Mouse (Mus musculus): ENCODE data around the gene Apoa5. TPM values are rescaled to one million over a fixed set of nuclear protein-coding genes. Genes with fewer than 3 reads are reported as not detected.

Gene Apoa5
- polyA plus RNA-seq, 1 experiment from 2014 or later, result not detected

GRCm38 (mm10) chr9:46240526-46241153 lies 27.8 kb upstream of the Apoa5 start, which contains the start of gene Apoa4:
TSS of gene Apoa4 (plus strand) at chr9:46240696.
- Histone ChIP-seq H3K27ac (peak within 1 kb of the TSS; percentile 4; the same call in 1 of the 2 replicates), H3K36me3 (replicated peaks) (no peaks in the 10 kb centered on the region), H3K9me3 (no peaks in the 10 kb centered on the region), H3K4me1 (peaks cover 11% of the 10 kb centered on the region; the same call in 1 of the 2 replicates), H3K4me3 (no peak within 1 kb of the TSS), H3K27me3 (ENCODE audit: poor library complexity, severe bottlenecking) (0 out of 2 replicates have a peak, but pooled peaks cover 6% of the 10 kb centered on the region)
- DNase-seq (ENCODE audit: extremely low spot score, low spot score), result no peak
- WGBS, result 72% methylated on average over 7 of the region's 7 CpGs

DNA sequence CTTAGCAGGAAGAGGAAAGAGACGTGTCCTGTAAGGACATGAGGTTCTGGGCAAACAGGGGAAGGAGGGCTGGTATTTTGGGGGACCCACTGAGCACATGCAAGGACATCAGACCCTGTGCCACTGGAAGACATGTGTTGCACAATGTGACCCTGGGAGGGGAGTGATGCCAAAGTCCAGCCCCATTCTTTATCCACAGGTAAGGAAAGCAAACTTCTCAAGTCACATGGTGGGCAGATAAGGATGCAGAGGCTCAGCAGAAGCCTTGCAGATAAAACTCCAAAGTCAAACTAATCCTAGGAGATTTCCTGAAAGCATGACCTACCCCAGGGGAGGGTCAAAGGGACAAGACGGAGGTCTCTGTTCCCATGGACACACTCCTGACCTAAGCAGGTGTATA lies 26.6 kb upstream of the Apoa5 start:
- H3K9me3 ChIP-seq, result no peaks in the 10 kb centered on the region
- WGBS, result 80% methylated on average over 2 of the region's 2 CpGs
- no peak overlapping the region for H3K27ac ChIP-seq
- no peak for DNase-seq (ENCODE audit: extremely low spot score, low spot score)
- H3K4me3 ChIP-seq, result no peak overlapping the region
- 0 out of 2 replicates have a peak, but pooled peaks cover 6% of the 10 kb centered on the region for H3K27me3 ChIP-seq (ENCODE audit: poor library complexity, severe bottlenecking)
- H3K4me1 ChIP-seq, result peaks cover 9% of the 10 kb centered on the region; the same call in 1 of the 2 replicates
- H3K36me3 ChIP-seq (replicated peaks), result no peaks in the 10 kb centered on the region

- Histone ChIP-seq H3K4me3 (no peak overlapping the region), H3K27ac (no peak overlapping the region), H3K36me3 (replicated peaks) (no peaks in the 10 kb centered on the region), H3K27me3 (ENCODE audit: poor library complexity, severe bottlenecking) (0 out of 2 replicates have a peak, but pooled peaks cover 12% of the 10 kb centered on the region), H3K4me1 (peaks cover 9% of the 10 kb centered on the region; the same call in 1 of the 2 replicates), H3K9me3 (no peaks in the 10 kb centered on the region)
- WGBS, result 72% methylated on average over 4 of the region's 4 CpGs
- no peak for DNase-seq (ENCODE audit: extremely low spot score, low spot score)
These were observed 25.3 kb upstream of the Apoa5 start for GRCm38 (mm10) chr9:46243122-46243521.

GRCm38 (mm10) chr9:46243584-46243983 lies 24.8 kb upstream of the Apoa5 start:
- no peaks in the 10 kb centered on the region for H3K36me3 ChIP-seq (replicated peaks)
- H3K27ac ChIP-seq, result no peak overlapping the region
- no peak overlapping the region for H3K4me3 ChIP-seq
- peaks cover 9% of the 10 kb centered on the region; the same call in 1 of the 2 replicates for H3K4me1 ChIP-seq
- DNase-seq (ENCODE audit: extremely low spot score, low spot score), result no peak
- WGBS, result 68% methylated on average over 8 of the region's 8 CpGs
- H3K27me3 ChIP-seq (ENCODE audit: poor library complexity, severe bottlenecking), result 0 out of 2 replicates have a peak, but pooled peaks cover 15% of the 10 kb centered on the region
- H3K9me3 ChIP-seq, result no peaks in the 10 kb centered on the region

- 26% methylated on average over 11 of the region's 11 CpGs for WGBS
These were observed 21.6 kb upstream of the Apoa5 start for GRCm38 (mm10) chr9:46246752-46247324.

DNA sequence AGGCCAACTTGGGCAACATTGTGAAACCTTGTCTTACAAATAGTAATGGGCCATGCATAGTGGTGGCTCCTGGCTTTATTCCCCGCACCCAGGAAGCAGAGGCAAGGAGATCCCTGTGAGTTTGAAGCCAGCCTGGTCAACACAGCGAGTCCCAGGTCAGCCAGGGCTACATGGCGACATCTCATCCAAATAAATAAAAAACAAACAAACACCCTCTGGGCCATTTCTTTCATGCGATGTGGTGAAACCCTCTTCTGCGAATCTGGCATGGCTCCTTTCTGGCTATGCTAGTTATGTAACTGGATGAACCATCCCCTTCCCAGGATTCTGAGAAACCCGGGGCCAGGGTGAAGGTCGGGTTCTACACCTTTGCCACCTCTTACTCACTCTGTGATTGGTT lies 12.3 kb upstream of the Apoa5 start:
- H3K27me3 ChIP-seq (ENCODE audit: poor library complexity, severe bottlenecking), result no peaks in the 10 kb centered on the region
- H3K4me1 ChIP-seq, result 0 out of 2 replicates have a peak, but pooled peaks cover 5% of the 10 kb centered on the region
- no peak for DNase-seq (ENCODE audit: extremely low spot score, low spot score)
- 89% methylated on average over 7 of the region's 7 CpGs for WGBS
- H3K27ac ChIP-seq, result no peak overlapping the region
- H3K9me3 ChIP-seq, result no peaks in the 10 kb centered on the region
- no peaks in the 10 kb centered on the region for H3K36me3 ChIP-seq (replicated peaks)
- no peak overlapping the region for H3K4me3 ChIP-seq

More at GRCm38 (mm10) chr9:46246752-46247324, 21.6 kb upstream of the Apoa5 start:
- peak; percentile 70 for DNase-seq (ENCODE audit: extremely low spot score, low spot score)
- 0 out of 2 replicates have a peak, but pooled peaks cover 15% of the 10 kb centered on the region for H3K27me3 ChIP-seq (ENCODE audit: poor library complexity, severe bottlenecking)
- H3K36me3 ChIP-seq (replicated peaks), result no peaks in the 10 kb centered on the region
- peaks cover 9% of the 10 kb centered on the region; the same call in 1 of the 2 replicates for H3K4me1 ChIP-seq
- H3K27ac ChIP-seq, result no peak overlapping the region
- H3K4me3 ChIP-seq, result no peak overlapping the region
- no peaks in the 10 kb centered on the region for H3K9me3 ChIP-seq

GRCm38 (mm10) chr9:46256658-46257385 lies 11.6 kb upstream of the Apoa5 start:
- 91% methylated on average over 10 of the region's 10 CpGs for WGBS
- H3K27ac ChIP-seq, result no peak overlapping the region

GRCm38 (mm10) chr9:46257546-46257945 lies 10.9 kb upstream of the Apoa5 start:
- H3K27me3 ChIP-seq (ENCODE audit: poor library complexity, severe bottlenecking), result no peaks in the 10 kb centered on the region
- 93% methylated on average over 3 of the region's 3 CpGs for WGBS

More at GRCm38 (mm10) chr9:46256658-46257385, 11.6 kb upstream of the Apoa5 start:
- Histone ChIP-seq H3K4me3 (no peak overlapping the region), H3K27me3 (ENCODE audit: poor library complexity, severe bottlenecking) (no peaks in the 10 kb centered on the region), H3K9me3 (no peaks in the 10 kb centered on the region), H3K36me3 (replicated peaks) (no peaks in the 10 kb centered on the region), H3K4me1 (0 out of 2 replicates have a peak, but pooled peaks cover 5% of the 10 kb centered on the region)
- no peak for DNase-seq (ENCODE audit: extremely low spot score, low spot score)

DNA sequence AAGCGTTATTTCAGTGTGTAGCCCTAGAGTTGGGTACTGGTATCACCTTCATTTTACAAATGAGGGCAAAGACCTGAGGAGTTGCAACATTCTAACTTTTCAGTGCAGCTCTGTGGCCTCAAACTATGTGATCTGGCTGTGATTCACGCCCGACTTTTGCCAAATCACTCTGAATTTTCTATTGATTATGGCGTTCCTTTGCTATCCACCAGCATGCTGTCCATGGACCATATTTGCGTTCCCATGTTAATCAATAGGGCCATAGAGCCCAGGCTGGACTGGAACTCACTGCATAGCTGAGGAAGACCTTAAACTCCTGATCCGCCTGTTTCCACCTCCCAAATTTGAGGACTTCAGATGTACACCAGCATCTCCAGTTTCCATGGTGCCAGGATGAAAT lies 9.3 kb upstream of the Apoa5 start:
- DNase-seq (ENCODE audit: extremely low spot score, low spot score), result no peak
- H3K4me3 ChIP-seq, result no peak overlapping the region
- WGBS, result 91% methylated on average over 6 of the region's 6 CpGs
- no peak overlapping the region for H3K27ac ChIP-seq
- no peaks in the 10 kb centered on the region for H3K27me3 ChIP-seq (ENCODE audit: poor library complexity, severe bottlenecking)
- no peaks in the 10 kb centered on the region for H3K9me3 ChIP-seq
- no peaks in the 10 kb centered on the region for H3K36me3 ChIP-seq (replicated peaks)
- H3K4me1 ChIP-seq, result 0 out of 2 replicates have a peak, but pooled peaks cover 5% of the 10 kb centered on the region

More at GRCm38 (mm10) chr9:46257546-46257945, 10.9 kb upstream of the Apoa5 start:
- no peak for DNase-seq (ENCODE audit: extremely low spot score, low spot score)
- no peaks in the 10 kb centered on the region for H3K9me3 ChIP-seq
- no peaks in the 10 kb centered on the region for H3K36me3 ChIP-seq (replicated peaks)
- no peak overlapping the region for H3K4me3 ChIP-seq
- H3K27ac ChIP-seq, result 0 out of 2 replicates have a peak overlapping the region, but pooled peaks have one; percentile 30
- 0 out of 2 replicates have a peak, but pooled peaks cover 5% of the 10 kb centered on the region for H3K4me1 ChIP-seq

DNA sequence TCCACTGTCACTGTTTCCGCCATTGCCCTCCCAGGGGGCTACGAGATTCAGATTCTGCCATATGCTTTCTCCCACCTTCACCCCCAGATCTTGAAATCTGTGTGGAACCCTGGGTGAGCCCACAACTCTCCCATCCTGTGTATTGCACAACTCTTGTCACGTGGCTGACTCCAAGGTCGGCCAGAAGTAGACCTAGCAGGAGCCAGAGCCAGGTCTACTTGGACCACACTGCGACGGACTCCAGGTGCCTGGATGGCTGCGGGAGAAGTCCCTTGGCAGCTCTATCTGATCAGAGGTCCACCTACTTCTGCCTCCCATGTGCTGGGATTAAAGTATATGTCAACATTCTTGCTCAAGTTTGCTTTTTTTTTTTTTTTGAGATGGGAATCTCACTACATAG lies 7.3 kb upstream of the Apoa5 start:
- H3K27ac ChIP-seq, result no peak overlapping the region
- DNase-seq (ENCODE audit: extremely low spot score, low spot score), result no peak

DNA sequence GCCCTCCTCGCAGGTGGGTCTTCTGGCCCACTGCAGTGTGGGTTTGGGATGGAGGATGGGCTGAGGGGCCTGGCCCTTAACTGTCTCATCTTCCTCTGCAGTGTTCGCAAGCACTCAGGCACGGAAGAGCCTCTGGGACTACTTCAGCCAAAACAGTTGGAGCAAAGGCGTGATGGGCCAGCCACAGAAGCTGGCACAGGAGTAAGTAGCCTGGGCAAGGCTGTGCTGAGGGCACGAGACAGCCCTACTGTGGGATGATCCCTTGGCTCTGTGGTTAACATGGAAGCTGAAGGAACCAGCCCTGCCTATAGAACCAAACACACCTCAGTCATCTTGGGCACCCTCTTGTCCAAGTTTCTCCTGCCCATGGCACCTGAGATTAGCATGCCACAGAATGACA lies 692 bp downstream of the Apoa5 start:
- 92% methylated on average over 5 of the region's 5 CpGs for WGBS
- no peak for DNase-seq (ENCODE audit: extremely low spot score, low spot score)
- Histone ChIP-seq H3K27ac (no peak overlapping the region), H3K4me1 (peaks cover 28% of the 10 kb centered on the region), H3K36me3 (replicated peaks) (no peaks in the 10 kb centered on the region), H3K4me3 (no peak overlapping the region), H3K9me3 (no peaks in the 10 kb centered on the region), H3K27me3 (ENCODE audit: poor library complexity, severe bottlenecking) (peaks cover 39% of the 10 kb centered on the region)

More for the DNA sequence above, 7.3 kb upstream of the Apoa5 start:
- Histone ChIP-seq H3K27me3 (ENCODE audit: poor library complexity, severe bottlenecking) (no peaks in the 10 kb centered on the region), H3K4me3 (no peak overlapping the region), H3K4me1 (0 out of 2 replicates have a peak, but pooled peaks cover 5% of the 10 kb centered on the region), H3K9me3 (no peaks in the 10 kb centered on the region), H3K36me3 (replicated peaks) (no peaks in the 10 kb centered on the region)
- WGBS, result 91% methylated on average over 7 of the region's 7 CpGs

DNA sequence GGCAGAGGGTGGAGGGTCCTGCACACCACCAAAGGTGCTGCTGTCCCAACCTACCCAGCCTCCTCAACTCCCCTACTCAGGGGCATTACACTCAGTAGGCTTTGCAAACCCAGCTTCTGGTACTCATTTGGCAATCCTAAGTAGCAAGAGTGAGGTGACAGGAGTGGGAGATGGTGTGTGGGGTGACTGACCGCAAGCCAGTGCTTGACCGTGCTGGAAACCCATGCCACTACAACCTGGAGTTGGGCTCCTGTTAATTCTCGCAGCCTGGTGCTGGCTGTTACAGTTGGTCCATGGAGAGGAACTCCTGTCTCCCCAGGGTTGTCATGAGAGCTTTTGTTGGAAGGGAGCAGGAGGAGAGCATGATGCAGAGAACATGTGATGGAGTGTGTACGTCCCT lies 2.3 kb downstream of the Apoa5 start:
- H3K9me3 ChIP-seq, result no peaks in the 10 kb centered on the region
- WGBS, result 96% methylated on average over 4 of the region's 4 CpGs
- H3K4me3 ChIP-seq, result no peak overlapping the region
- peaks cover 16% of the 10 kb centered on the region for H3K36me3 ChIP-seq (replicated peaks)
- no peak overlapping the region for H3K27ac ChIP-seq
- peaks cover 31% of the 10 kb centered on the region for H3K4me1 ChIP-seq
- peaks cover 39% of the 10 kb centered on the region for H3K27me3 ChIP-seq (ENCODE audit: poor library complexity, severe bottlenecking)
- no peak for DNase-seq (ENCODE audit: extremely low spot score, low spot score)

Measured in forebrain, embryonic 10.5 days (tissue).